Mouse (Mus musculus): ENCODE results near the gene Adora2b. TPM values are rescaled to one million over a fixed set of nuclear protein-coding genes. Genes with fewer than 3 reads are reported as not detected.
A peak's percentile ranks its signal among the peaks of the same experiment; 100 is the strongest.

The Adora2b gene
- 0.63 TPM in 1 of 2 replicates, not detected in the other for polyA plus RNA-seq (2012; ENCODE audit: insufficient read depth, insufficient read length, missing spikeins)

DNA sequence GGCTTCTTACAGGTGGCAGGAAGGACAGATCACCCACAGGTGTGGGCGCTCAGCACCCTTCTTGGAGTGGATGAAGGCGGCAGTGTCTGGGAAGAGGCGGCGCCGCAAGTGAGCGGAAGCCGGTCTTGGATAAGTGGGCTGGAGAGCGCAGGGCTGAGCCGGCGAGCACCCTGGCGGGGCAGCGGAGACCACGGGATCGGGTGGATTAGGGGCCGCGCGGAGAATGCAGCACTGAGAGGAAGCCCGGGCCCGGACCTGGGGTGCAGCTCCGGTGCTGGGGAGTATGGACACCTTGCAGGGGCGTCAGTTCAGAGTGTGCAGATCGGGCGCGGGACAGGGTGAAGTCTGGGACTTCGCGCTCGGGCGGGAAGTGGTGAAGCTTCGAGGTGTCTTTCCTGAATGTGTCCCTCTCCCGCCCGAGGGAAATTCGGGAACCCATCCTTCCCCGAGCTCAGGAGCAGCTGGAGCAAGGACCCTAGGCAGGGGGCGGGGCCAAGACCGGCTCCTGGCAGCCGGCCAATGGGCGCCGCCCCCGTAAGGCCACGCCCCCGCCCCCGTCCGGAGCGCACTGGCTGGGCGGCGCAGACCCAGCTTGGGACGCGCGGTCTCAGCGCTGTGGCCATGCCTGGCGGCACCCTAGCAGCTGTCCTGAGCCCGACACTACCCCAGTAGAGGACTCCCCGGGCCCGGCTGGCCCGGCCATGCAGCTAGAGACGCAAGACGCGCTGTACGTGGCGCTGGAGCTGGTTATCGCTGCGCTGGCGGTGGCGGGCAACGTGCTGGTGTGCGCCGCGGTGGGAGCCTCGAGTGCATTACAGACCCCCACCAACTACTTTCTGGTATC is at the start of gene Adora2b:
Adora2b (plus strand) TSS at position 584 of the 844 bp plus-strand sequence.
- peak within 1 kb of the TSS; percentile 53 for H3K4me3 ChIP-seq (ENCODE audit: insufficient read depth, low read depth, low read length)
- no peak within 1 kb of the TSS for H3K27ac ChIP-seq (replicated peaks; ENCODE audit: low read depth, low read length)
- H3K4me1 ChIP-seq (ENCODE audit: control insufficient read depth, insufficient read depth, insufficient read length, low read length), result peaks cover 5% of the 10 kb centered on the region

DNA sequence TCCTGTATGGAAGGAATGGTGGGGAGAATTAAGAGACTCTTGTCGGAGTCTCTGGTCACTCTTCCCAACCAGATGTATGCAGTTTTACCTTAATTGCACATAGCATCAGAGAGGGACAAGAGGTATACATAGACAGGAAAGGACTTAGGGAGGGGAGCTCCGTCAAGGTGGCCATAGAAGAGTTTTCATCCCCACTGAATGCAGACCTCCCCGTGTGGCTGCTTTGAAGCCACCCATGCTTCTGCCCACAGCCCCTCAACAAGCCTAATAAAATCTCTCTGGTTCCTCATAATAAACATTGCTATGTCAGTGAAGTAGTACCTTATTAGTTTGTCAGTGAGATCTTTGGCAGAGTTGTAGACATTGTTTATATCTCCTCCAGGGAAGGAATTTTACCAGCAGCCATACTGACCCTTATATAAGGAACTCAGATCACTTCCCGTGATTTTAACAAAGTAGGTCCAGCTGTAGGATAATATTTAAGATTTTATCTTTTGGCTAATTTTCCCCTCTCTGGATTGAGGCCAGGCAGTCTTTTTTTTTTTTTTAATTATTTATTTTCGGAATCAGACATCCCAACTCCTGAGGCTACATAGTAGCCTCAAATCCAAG is 47.8 kb upstream of the Adora2b start:
- Histone ChIP-seq H3K4me1 (ENCODE audit: control insufficient read depth, insufficient read depth, insufficient read length, low read length) (no peaks in the 10 kb centered on the region), H3K27ac (replicated peaks; ENCODE audit: low read depth, low read length) (no peak overlapping the region), H3K4me3 (ENCODE audit: insufficient read depth, low read depth, low read length) (no peak overlapping the region)

DNA sequence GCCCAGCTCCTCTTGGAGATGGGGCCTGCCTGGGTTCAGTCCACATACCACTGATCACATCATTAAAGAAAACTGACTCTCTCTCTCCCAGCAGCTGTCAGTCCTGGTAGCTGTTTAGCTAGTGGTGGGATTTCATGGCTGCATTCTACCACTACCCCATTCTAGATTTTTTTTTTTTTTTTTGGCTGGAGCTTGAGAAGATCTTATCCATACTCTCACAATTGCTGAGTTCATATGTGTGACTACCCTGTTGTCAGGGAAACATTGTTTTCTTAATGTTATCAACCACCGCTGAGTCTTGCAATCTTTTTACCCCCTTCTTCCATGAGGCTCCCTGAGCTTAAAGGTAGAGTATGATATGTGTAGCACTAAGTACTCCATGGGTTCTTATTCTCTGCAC is 46.1 kb upstream of the Adora2b start:
- no peaks in the 10 kb centered on the region for H3K4me1 ChIP-seq (ENCODE audit: control insufficient read depth, insufficient read depth, insufficient read length, low read length)
- H3K27ac ChIP-seq (replicated peaks; ENCODE audit: low read depth, low read length), result no peak overlapping the region
- H3K4me3 ChIP-seq (ENCODE audit: insufficient read depth, low read depth, low read length), result no peak overlapping the region

DNA sequence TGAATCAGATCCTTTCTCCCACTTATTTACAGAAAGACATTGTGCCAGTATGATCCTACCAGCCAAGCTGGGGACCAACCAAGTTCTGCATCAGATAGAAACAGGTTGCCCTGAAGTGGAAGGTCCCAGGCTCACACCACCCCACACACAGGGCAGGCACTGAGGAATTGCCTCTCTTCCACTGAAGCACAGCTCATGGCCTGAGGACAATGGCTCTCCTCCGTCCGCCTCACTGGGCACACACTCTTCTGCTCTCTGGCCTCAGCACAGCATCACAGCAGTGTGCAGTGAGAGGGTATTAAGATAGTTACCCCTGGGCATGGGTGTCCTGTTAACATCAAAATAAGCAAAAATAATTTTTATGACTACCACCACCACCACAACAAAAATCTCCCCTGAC is 39.7 kb upstream of the Adora2b start:
- Histone ChIP-seq H3K4me1 (ENCODE audit: control insufficient read depth, insufficient read depth, insufficient read length, low read length) (no peaks in the 10 kb centered on the region), H3K4me3 (ENCODE audit: insufficient read depth, low read depth, low read length) (no peak overlapping the region), H3K27ac (replicated peaks; ENCODE audit: low read depth, low read length) (no peak overlapping the region)

DNA sequence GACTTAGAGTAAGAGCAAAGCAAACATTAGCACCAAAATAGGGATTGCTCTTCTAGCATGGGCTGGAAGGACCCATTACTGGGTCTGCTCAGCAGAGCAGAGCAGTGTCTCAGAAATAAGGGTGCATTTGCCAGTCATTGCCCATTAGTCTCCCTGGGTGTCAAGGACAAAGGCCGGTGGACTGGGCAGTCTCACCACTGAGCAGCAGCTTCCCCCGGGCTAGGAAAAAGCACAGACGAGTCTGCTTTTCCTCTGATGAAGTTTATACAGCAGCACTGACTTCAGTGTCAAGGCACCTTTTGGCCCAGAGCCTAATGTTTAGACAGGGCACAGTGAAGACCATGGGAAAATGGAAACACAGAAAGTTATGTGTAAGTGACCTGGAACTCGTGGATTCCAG is 38.9 kb upstream of the Adora2b start:
- Histone ChIP-seq H3K4me3 (ENCODE audit: insufficient read depth, low read depth, low read length) (no peak overlapping the region), H3K27ac (replicated peaks; ENCODE audit: low read depth, low read length) (no peak overlapping the region), H3K4me1 (ENCODE audit: control insufficient read depth, insufficient read depth, insufficient read length, low read length) (no peaks in the 10 kb centered on the region)

DNA sequence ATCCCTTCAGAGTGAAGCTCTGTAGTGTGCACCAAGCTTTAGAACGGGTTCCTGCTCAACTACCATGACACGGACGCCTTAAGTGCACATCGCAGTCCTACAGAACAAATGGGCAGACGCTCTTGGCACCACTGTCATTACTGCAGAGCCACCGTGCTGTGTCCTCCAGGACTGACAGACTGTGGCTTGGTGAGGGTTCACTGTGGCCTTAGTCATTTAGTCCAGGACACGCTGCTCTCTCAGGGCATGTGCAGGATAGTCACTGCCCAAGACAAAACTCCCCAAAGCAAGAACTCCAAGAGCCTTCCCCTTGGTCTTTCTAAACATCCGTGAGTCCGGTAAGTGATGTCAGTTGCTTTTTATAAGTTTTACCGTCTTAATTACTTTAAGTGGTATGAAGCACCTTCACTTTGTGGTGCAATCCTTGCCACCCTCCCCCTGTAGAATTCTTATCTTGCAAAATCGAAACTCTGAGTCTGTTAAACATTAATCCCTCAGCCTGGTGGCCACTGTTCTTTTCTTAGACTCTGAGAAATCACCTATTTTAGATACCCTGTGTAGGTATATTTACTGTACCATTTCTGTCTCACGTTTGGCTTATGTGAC is 35.3 kb upstream of the Adora2b start:
- Histone ChIP-seq H3K4me3 (ENCODE audit: insufficient read depth, low read depth, low read length) (no peak overlapping the region), H3K4me1 (ENCODE audit: control insufficient read depth, insufficient read depth, insufficient read length, low read length) (no peaks in the 10 kb centered on the region), H3K27ac (replicated peaks; ENCODE audit: low read depth, low read length) (no peak overlapping the region)

DNA sequence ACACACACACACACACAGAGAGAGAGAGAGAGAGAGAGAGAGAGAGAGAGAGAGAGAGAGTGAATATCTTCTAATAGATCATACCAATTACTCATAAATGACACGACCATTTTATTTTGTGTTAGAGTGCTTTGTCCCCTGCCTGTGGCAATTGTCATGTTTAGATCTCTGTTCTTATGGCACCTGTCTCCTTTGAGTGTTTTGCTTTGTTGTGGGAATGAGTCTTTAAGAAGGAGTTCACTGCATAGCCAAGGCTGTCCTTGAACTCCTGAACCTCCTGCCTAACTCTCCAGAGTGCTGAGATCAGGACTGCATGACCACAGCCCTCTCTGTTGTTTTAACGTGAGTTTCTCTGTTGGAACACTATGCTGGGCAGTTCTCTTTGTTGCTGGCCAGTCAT is 33.7 kb upstream of the Adora2b start:
- Histone ChIP-seq H3K4me3 (ENCODE audit: insufficient read depth, low read depth, low read length) (no peak overlapping the region), H3K4me1 (ENCODE audit: control insufficient read depth, insufficient read depth, insufficient read length, low read length) (no peaks in the 10 kb centered on the region), H3K27ac (replicated peaks; ENCODE audit: low read depth, low read length) (no peak overlapping the region)

DNA sequence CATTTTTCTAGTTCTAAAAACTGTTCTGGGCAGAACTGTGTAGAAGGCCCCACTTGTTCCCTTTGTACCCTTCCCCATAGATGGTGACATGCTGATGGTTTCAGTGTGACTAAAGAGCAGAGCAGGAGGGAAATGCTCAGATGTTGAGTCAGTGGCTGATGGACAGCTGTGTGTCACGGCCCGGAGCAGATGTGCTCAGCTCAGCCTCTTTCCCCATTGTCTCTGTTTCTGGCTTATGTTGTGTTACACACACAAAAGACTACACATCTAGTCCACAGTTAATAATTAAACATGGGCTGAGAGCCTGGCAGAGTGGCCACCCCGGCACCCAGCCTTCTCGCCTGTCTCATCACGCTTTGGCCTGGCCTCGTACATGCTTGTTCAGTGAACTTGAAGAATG is 31.0 kb upstream of the Adora2b start:
- H3K4me3 ChIP-seq (ENCODE audit: insufficient read depth, low read depth, low read length), result no peak overlapping the region
- H3K4me1 ChIP-seq (ENCODE audit: control insufficient read depth, insufficient read depth, insufficient read length, low read length), result no peaks in the 10 kb centered on the region
- no peak overlapping the region for H3K27ac ChIP-seq (replicated peaks; ENCODE audit: low read depth, low read length)

DNA sequence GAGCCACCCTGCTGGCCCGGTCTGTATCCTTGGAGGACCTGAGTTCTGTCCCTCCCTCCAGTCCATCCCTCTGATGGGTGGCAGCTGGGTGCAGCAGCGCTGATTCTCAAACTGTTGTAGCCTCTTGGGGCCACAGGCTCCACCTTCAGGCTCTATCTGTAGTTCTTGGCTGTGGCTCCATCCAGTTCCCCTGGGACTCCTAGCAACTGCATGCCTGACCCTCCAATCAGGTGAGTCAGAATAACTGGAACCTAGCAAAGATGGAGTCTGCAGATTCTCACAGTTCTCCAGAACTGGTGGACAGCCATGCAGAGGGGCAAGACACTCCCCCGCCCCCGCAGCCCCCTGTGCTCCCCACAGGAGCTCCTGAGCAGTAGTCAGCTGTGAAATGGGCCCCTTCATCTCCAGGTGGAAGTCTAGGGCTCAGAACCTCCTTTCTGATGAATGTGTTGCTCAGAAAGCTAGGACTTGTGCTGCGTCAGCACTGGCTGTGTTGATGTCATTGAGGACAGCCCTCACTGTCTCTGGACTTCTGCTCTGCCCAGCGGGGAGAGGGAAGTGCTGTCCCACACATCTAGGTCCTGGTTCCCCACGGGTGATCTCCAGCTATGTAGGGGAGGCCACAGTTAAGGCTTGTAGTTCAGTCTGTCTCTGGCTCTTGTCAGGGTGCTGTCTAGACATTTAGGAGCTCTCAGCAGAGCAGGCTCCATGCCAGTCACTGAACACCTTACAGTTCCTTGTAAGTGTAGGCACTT is 27.9 kb upstream of the Adora2b start:
- Histone ChIP-seq H3K27ac (replicated peaks; ENCODE audit: low read depth, low read length) (no peak overlapping the region), H3K4me1 (ENCODE audit: control insufficient read depth, insufficient read depth, insufficient read length, low read length) (no peaks in the 10 kb centered on the region; the same call in 1 of the 2 replicates), H3K4me3 (ENCODE audit: insufficient read depth, low read depth, low read length) (no peak overlapping the region)

DNA sequence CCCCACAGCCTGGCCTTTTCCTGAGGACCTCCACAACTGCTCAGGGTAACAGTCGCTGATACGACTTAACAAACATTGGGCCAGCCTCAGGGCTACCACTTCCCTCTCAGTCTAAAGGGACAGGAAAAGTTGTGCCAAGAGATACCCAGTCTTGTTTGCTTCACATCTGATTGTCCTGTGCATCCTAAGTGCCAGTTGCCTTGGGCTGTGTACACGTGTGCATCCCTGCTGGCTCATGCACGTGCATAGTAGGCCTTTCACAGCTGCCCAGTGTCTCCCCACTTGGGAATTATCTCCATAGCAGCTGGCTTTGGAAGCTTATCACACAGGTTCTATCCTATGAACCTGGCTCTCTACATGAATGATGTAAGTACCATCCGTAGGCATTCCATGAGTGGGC is 25.4 kb upstream of the Adora2b start:
- no peaks in the 10 kb centered on the region; the same call in 1 of the 2 replicates for H3K4me1 ChIP-seq (ENCODE audit: control insufficient read depth, insufficient read depth, insufficient read length, low read length)
- no peak overlapping the region for H3K27ac ChIP-seq (replicated peaks; ENCODE audit: low read depth, low read length)
- H3K4me3 ChIP-seq (ENCODE audit: insufficient read depth, low read depth, low read length), result no peak overlapping the region

DNA sequence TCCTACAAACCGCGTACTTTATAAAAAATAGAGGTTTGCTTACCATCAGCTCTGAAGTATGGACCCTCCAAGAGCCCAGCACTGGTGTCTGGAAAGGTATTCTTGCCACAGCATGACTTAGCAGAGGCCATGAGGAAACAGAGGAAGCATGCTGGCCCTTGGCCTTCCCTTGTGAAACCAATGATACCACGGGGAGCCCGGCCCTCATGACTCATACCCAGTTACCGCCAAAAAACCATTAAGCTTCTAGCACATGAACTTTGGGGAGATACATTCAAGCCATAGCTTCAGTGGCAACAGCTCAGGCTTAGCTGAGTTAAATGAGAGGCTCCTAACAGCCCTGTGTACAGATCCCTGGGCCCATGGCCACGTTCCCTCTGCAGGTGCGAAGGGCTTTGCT is 24.8 kb upstream of the Adora2b start:
- Histone ChIP-seq H3K4me1 (ENCODE audit: control insufficient read depth, insufficient read depth, insufficient read length, low read length) (no peaks in the 10 kb centered on the region; the same call in 1 of the 2 replicates), H3K27ac (replicated peaks; ENCODE audit: low read depth, low read length) (no peak overlapping the region), H3K4me3 (ENCODE audit: insufficient read depth, low read depth, low read length) (no peak overlapping the region)

DNA sequence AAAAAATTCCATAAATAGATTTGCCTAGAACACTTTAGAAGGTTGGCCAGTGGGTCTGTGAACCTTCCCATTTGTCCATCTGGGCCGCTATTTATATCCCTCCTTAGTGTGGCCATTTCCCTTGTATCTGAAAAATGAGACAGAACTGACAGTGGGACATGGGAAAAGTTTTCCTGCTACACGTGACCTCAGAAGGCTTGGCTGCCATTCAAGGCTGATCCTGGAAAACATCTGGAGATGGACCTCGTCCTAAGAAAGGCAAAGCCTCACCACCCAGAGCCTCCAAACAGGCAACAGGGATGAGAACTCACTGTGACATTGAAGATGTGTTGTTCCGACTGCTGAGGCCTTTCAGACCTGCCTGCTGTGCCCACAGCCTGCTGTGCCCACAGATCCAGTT is 24.0 kb upstream of the Adora2b start:
- no peaks in the 10 kb centered on the region; the same call in 1 of the 2 replicates for H3K4me1 ChIP-seq (ENCODE audit: control insufficient read depth, insufficient read depth, insufficient read length, low read length)

DNA sequence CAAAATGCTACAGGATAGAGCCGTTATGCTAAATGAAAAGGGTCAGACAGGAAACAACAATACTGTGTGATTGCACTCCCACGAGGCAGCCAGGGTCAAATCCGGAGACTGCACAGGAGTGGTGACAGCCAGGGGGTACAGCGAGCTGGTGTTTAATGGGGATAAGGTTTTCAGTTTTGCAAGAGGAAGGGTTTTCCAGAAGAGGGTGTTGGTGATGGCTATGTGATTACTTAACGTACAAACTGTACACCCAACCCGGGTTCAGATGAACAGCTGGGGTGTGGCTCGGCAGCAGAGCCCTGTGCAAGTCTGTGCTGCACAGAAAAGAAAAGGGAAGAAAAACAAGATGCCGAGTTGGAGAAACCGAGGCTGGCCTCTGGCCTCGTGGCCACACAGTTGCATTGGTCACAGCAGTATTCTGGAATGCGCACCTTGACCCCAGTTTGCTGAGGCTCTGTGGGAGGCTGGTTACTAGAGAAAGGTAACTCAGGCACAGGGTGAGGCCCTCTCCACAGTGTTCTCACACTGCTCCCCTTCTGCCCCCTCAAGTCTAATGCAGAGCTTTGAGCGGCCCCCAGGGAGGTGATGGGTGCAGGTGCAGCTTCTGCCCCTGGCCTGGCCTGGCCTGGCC is 8.0 kb upstream of the Adora2b start:
- Histone ChIP-seq H3K27ac (replicated peaks; ENCODE audit: low read depth, low read length) (no peak overlapping the region), H3K4me3 (ENCODE audit: insufficient read depth, low read depth, low read length) (no peak overlapping the region), H3K4me1 (ENCODE audit: control insufficient read depth, insufficient read depth, insufficient read length, low read length) (peaks cover 6% of the 10 kb centered on the region)

More for the DNA sequence above, 24.0 kb upstream of the Adora2b start:
- Histone ChIP-seq H3K27ac (replicated peaks; ENCODE audit: low read depth, low read length) (no peak overlapping the region), H3K4me3 (ENCODE audit: insufficient read depth, low read depth, low read length) (no peak overlapping the region)

DNA sequence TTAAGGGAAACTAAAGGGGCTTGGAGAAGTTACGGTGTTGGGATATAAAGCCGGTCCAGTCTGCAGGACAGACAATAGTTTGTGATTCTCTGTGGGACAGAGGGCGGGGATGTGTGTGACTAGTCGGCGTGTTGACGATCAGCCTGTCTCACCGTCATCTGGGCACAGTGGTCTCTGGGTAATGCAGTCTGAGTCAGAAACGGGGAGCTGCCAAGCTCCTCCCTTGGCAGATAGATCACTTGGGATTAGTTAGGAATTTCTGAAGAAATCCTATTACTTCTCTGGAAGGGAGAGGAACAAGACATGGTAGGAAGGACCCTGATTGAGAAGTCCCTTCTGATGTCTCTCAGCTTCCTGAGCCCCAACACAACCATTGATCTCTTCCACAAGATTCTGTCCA is 4.9 kb upstream of the Adora2b start:
- no peak overlapping the region; the same call in 1 of the 2 replicates for H3K27ac ChIP-seq (replicated peaks; ENCODE audit: low read depth, low read length)
- no peak overlapping the region for H3K4me3 ChIP-seq (ENCODE audit: insufficient read depth, low read depth, low read length)
- H3K4me1 ChIP-seq (ENCODE audit: control insufficient read depth, insufficient read depth, insufficient read length, low read length), result peaks cover 6% of the 10 kb centered on the region

All from brown adipose tissue, adult 24 weeks (tissue).